Mouse (Mus musculus): ENCODE results near the gene Hspb8.

DNA sequence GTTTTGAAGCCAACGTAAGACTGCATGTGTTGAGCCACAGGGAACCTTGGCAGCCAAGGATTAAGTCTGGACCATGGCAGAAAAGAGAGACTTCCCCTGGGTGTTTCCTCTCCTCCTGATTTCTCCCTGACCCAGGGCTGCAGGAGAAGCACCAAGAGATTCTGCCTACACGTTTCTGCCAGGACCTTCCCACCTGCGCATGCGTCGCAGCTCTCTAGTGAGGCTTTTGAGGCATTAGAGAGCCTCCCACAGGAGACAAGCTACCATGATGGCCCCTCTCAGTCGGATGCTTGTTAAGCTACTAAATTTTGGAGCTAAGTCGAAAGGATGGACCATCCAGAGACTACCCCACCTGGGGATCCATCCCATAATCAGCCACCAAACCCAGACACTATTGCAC lies 35.1 kb upstream of the Hspb8 start:
- TF ChIP-seq POLR2A (IDR thresholded peaks at IDR 0.05; ENCODE audit: insufficient read depth, low read length) (no peak), CTCF (IDR thresholded peaks at IDR 0.05; ENCODE audit: low read depth, low read length) (no peak)
